Mouse (Mus musculus) fibroblast of lung, adult 2 months (primary cell): ENCODE measurements around the gene Zbtb7b.
"Not testable (repeated sequence)": the region's sequence is repeated elsewhere in the genome, so short reads cannot be mapped to it uniquely, and the experiment has no call there.

Experiments used
- DNase-seq: peaks from one replicate; pipeline ENCODE4 v3.0.0-alpha.2; 2011; ENCODE audit warnings: low read depth

The Zbtb7b gene

GRCm38 (mm10) chr3:89394006-89394893 lies at the start of gene Zbtb7b:
Gene Zbtb7b (minus strand): TSS chr3:89394776.
- no peak for DNase-seq

- no peak for DNase-seq
These were observed 46.1 kb upstream of the Zbtb7b start for GRCm38 (mm10) chr3:89440691-89441090.

- DNase-seq = no peak
These were observed 42.7 kb upstream of the Zbtb7b start for GRCm38 (mm10) chr3:89437269-89437668.

DNA sequence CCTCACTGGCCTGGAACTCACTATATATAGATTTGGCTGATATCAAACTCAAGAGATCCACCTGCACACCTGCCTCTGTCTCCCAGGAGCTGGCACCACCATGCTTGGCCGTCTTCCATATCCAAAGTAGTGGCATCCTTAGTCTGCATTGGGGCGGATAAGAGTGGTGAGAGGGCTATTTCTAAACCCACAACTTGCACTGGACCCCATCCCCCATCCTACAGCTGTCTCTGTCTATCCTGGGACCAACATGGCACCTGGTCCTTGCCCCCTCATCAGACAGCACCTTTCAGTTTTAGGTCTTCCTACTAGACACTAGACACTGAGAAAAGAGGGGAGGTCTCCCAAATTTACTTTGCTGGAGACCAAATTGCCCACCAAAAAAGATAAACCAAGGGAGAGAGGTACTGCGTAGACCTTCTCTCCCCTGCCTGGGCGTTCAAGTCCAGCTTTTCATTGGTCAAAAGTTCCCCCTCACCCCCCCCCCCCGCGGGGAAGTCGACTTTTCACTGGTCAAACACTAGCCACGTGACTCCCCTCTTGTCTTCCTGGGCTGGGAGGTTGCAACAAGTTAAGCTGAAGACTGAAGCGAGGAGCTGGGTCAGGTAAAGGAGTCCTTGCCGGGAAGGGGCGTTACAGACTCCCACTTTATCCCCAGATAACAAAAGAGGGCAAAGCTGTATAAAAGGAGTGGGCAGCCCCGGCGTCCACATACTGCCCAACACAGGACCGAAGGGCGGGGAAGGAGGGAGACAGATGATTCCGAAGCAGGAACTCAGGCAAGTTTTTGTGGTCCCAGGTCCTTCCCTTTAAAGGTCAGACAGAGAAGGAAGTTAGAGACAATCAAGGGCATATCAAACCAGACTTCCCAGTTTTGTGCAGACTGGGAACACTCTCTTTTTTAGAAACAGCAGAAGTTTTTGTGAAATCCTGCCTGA lies 41.9 kb upstream of the Zbtb7b start, which contains the start of gene Pbxip1:
Pbxip1 (plus strand) TSS at position 531 of the 938 bp plus-strand sequence.
- no peak for DNase-seq

- DNase-seq = no peak
These were observed 40.5 kb upstream of the Zbtb7b start for GRCm38 (mm10) chr3:89435041-89435440.

DNA sequence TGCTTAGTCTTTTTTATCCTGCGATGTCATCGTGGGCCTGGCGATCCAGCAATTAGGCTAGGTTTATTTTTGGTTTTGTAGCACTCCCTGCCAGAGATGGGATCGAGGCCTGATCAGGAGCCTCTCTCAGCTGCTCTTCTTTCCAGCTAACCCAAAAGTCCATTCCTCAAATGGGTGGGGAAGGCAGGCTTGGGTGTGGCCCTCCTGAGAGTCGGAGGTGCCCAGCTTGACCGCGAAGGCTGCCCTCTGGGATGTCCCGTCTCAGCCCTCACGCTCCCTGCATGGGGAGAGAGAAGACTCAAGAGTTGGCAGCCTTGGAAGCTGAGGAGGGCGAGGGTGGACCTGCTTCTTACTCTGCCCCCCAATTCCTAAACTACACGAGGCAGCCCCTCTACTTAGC lies 40.0 kb upstream of the Zbtb7b start:
- no peak for DNase-seq

DNA sequence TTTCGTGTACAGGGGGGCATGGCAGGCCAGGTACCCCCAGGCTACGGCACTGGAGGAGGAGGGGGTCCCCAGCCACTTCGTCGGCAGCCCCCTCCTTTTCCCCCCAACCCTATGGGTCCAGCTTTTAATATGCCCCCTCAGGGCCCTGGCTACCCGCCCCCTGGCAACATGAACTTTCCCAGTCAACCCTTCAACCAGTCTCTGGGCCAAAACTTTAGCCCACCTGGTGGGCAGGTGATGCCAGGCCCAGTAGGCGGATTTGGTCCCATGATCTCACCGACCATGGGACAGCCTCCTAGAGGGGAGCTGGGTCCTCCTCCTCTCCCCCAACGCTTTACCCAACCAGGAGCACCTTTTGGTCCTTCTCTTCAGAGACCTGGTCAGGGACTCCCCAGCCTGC lies 38.0 kb upstream of the Zbtb7b start:
- no peak for DNase-seq

GRCm38 (mm10) chr3:89430171-89431159 lies 35.9 kb upstream of the Zbtb7b start, which contains the start of gene Pygo2:
Gene Pygo2 (plus strand): TSS chr3:89430214.
- peak; percentile 87 for DNase-seq

GRCm38 (mm10) chr3:89429021-89429420 lies 34.4 kb upstream of the Zbtb7b start:
- DNase-seq = not testable (repeated sequence)

DNA sequence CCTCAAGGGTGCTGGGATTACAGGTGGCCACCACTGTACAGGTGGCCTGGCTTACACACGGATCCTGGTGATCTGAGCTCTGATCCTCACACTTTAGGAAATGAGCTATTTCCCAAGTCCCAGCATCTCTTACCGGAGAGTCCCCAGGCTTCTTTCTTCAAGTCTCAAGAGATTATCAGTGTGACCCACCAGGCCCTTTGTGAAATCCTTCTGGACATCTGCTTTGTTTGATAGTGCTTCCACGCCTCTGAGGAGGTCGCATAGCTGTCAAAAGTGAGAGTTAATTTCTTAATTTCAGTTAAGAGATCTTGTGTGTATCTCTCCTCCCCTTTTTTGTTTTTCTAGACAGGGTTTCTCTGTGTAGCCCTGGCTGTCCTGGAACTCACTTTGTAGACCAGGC lies 31.3 kb upstream of the Zbtb7b start:
- no peak for DNase-seq

DNA sequence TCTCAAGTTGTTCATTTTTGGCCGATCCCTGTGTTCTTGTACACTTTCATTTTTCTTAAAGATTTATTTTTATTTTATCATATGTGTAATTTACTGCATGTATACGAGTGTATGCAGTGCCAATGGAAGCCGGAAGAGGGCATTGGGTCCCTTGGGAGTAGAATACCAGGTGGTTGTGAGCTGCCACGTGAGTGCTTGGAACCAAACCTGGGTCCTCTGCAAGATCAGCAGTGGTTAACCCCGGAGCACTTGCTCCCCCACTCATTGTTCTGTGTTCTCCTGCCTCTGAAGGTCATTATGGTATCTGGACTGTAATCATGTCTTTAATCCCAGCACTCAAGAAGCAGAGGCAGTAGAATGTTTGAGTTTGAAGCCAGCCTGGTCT lies 30.6 kb upstream of the Zbtb7b start:
- no peak for DNase-seq

- no peak for DNase-seq
These were observed 30.0 kb upstream of the Zbtb7b start for GRCm38 (mm10) chr3:89424416-89425140.

- DNase-seq = no peak
These were observed 28.1 kb upstream of the Zbtb7b start for GRCm38 (mm10) chr3:89422556-89423205.

GRCm38 (mm10) chr3:89421810-89422473 lies 27.4 kb upstream of the Zbtb7b start:
- no peak for DNase-seq

- peak; percentile 97 for DNase-seq
These were observed 26.6 kb upstream of the Zbtb7b start for GRCm38 (mm10) chr3:89421002-89421774.

DNA sequence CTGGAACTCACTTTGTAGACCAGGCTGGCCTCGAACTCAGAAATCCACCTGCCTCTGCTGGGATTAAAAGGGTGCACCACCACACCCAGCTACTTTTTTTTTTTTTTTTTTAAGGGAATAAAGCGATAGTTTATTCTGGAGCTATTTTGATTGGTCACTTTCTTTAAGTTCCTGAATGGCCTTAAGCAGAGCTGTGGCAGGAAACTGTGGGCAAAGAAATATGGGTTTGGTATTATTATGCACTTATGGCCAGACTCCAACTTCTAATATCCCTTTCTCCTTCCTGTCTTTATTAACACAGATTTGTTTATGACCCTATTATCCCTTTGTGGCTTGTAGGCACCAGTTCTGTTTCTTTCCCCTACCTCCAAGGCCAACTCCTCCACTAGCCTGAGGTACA lies 25.8 kb upstream of the Zbtb7b start:
- no peak for DNase-seq

DNA sequence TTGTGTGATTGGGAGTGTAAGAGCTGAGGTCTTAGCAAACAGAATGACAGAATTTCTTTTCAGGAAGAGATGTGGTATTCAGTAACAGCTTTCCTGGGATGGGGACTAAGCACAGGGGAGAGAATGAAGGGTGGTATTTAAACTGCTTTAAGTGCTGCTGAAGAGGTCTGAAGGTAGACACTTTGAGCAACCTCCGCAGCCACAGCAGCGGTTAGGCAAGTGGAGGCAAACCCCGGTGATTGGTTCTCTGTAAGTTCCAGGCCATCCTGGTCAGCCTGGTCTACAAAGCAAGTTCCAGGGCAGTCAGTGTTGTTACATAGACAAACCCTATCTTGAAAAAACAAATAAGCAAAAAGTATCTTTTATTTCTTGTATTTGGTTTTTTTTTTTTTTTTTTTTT lies 25.4 kb upstream of the Zbtb7b start:
- no peak for DNase-seq

GRCm38 (mm10) chr3:89419571-89419970 lies 25.0 kb upstream of the Zbtb7b start:
- no peak for DNase-seq

DNA sequence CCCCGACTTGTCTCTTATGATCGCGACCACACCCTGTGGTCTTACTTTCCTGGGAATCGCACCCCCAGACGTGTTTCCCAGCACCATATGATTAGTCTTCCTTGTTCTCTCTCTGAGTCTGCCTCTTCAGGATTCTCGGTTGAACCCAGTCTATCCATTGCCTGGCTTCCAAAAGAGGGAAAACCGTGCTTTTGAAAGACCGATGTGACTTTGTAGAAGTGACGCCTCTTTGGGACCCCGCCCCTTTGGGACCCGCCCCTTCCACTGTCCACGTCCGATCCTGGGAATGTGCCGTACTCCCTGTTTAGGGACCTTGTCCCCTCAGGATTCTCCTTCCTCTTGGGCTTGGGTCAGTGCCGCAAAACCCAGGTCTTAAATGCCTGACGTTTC lies 24.3 kb upstream of the Zbtb7b start:
- no peak for DNase-seq
